Mouse (Mus musculus): ENCODE measurements around the gene Lrrc61.

Lrrc61 gene

DNA sequence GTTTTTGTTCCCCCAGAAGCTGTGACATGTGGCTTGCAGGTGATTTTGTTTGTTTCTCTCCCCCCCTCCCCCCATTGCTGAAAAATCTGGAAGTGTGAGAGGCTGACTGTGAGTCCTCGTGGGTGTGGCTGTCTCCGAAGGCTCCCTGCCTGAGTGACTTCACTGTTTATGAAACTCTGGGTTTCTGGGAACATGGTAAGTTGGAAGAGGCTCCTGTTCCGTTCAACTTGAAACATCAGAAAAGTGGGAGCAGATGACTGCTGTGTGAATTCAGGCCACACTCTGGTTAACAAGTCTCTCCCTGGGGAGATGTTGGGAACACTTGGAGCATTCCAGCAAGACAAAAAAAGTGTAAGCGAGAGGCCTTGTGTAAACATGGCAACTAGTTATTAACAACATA lies 7.7 kb upstream of the Lrrc61 start:
- no peak for DNase-seq (ENCODE audit: low spot score)

DNA sequence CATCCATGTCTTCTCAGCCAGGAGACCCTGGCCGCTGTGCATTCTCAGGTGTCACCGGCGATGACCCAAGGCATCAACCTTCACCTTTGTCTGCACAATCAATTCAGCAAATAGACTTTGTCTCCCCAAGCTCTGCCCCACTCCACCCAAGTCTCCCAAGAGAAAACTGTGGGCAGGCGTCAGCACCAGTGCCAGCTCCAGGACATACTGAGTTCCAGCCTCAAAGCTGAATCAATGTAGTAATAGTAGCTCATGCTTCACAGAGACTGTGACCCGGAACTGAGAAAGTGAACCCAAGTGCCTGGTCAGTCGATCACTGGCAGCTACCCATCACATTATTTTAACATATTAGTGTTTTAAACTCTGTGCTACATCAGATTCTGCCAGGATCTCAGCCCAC lies 6.3 kb upstream of the Lrrc61 start:
- DNase-seq (ENCODE audit: low spot score): no peak

DNA sequence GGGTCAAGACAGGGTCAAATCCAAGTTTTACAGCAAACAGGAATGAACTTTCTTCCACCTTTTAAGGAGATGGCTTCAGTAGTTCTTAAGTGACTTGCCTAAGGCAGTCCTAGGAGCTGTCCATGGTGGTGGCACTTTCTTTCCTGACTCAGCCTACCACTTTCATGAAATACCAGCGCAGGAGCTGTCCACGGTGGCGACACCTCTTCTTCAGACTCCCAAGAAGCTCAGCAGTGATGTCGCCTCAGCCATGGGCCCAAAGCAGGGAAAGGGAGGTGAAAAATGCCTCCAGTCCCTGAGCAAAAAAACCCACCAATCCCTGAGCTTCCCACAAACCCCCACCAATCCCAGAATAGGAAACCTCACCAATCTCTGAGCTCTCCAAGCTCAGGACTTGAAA lies 1.7 kb upstream of the Lrrc61 start:
- DNase-seq (ENCODE audit: low spot score): peak; percentile 62

- no peak for DNase-seq (ENCODE audit: low spot score)
These were observed 777 bp upstream of the Lrrc61 start for GRCm38 (mm10) chr6:48553819-48554218.

DNA sequence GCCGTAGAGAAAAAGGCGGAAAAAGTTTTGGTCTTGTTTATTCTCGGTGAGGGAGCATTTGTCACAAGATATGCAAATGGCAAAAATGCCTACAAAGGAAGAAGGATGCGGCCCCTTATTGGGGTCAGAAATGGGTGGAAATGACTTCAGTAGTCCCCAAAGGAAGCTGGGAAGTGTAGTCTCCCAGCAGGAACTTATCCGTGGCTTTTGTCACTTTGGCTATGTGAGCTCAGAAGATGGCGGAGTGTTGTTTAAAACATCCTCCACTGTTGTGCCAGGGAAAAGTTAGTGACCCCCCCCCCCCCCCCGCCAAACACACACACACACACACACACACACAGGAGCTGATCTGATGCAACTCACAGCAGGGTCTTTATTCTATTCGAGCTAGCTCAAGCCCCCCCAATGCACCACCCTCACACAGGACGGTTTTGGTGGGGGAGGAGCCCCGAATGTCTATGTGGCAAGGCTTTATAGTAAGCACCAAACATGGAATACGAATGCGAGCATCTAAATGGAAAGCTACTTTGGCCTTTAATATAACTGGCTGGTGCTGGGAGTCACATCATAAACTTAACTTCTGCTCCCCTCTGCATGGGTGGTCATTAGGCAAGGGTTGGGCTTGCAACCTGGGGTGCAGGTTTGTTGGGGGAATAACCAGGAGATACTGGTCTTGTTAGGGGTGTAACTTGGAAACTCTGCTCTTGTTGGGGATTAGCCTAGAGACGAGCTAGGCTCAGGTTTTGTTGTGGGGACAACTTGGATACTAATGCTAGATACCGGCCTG lies 701 bp downstream of the Lrrc61 start:
- peak; percentile 83 for DNase-seq (ENCODE audit: low spot score)

DNA sequence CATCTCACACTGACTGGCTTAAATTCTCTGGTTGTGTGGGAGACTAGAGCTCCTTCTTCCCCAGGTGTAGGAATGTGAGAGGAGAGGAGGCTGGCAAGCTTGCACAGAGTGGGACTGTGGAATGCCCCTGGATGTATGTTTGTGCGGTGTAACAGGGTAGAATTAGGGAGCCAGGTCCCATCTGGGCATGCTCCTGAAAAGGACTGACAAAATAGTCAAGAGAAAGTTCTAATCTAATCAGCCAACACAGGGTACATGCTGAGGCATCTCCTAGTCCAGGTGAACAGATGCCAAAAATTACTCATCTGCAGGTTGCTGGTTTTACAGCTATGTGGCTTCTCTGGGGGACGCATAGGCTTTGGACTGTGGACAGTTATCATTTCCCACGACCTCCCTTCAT lies 1.4 kb downstream of the Lrrc61 start:
- DNase-seq (ENCODE audit: low spot score): no peak

- DNase-seq (ENCODE audit: low spot score): no peak
These were observed 11.2 kb downstream of the Lrrc61 start for GRCm38 (mm10) chr6:48565693-48566310.

- DNase-seq (ENCODE audit: low spot score): no peak
These were observed 11.7 kb downstream of the Lrrc61 start for GRCm38 (mm10) chr6:48566312-48566711.

DNA sequence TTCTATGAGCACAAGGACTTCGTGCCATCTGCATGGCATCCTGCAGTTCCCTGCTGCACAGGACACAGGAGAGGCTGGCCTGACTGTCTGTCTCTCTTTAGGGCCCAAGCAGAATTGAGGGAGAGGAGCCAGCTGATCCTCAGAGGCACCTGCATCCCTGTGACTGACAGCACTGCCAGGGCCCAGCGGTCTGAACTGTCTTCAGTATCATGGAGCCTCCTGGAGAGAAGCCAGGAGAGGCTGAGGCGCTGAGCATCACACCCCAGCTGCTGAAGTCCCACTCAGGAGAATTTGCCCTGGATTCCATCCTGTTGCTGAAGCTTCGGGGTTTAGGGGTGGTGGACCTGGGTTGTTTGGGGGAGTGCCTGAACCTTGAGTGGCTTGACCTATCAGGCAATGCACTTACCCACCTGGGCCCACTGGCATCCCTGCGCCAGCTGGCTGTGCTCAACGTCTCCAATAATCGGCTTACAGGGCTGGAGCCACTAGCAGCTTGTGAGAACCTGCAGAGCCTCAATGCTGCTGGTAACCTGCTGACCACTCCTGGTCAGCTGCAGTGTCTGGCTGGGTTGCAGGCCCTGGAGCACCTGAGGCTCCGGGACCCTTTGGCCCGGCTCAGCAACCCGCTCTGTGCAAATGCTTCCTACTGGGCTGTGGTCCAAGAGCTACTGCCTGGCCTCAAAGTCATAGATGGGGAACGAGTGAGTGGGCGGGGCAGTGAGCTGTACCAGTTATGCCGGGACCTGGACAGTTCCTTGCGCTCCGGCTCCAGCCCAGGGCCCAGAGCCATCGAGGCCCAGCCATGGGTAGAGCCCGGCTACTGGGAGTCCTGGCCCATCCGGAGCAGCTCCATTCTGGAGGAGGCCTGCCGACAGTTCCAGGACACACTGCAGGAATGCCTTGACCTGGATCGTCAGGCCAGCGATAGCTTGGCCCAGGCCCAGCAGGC lies 13.7 kb downstream of the Lrrc61 start:
- DNase-seq (ENCODE audit: low spot score): no peak

- no peak for DNase-seq (ENCODE audit: low spot score)
These were observed 14.6 kb downstream of the Lrrc61 start for GRCm38 (mm10) chr6:48569065-48569807.

DNA sequence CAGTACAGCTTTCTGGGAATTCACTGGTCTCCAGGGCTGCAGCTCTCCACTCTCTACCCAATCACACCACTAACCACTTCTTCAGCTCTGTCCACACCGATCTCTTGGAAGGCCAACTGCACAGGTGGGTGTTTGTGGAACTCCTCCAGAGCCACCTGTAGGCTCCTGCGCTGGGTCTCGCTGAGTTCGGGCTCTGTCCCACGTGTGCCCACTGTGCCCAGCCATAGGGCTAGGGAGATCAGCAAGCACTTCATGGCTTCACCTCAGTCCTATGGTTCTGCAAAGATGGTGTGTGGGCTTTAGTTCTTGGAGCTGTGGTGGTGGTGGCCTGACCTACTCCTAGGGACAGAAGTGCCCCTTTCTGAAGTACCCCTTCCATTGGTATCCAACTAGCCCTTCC lies 17.4 kb downstream of the Lrrc61 start:
- DNase-seq (ENCODE audit: low spot score): no peak

- DNase-seq (ENCODE audit: low spot score): no peak
These were observed 18.0 kb downstream of the Lrrc61 start, which contains the start of gene Rarres2 for GRCm38 (mm10) chr6:48572572-48573061. Rarres2 (minus strand) TSS chr6:48572789.

DNA sequence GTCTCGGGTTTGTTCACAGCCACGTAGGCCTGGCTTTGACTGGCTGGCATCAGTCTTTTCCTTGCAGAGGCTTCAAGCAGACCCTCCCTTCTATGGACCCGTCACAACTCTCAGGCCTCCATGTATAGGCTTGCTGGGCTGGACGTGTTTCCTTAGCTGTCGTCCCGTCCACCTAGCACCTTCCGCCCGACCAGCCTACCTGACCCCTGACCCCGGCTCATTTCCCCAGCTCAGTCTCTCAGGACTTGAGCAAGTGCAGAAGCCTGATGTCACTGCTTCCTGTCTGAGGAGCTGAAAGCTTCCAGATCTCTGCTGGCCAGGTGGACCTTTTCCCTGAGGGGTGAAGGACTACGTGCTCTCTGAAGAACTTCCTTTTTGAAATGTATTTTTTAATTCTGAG lies 18.7 kb downstream of the Lrrc61 start:
- DNase-seq (ENCODE audit: low spot score): peak; percentile 71

DNA sequence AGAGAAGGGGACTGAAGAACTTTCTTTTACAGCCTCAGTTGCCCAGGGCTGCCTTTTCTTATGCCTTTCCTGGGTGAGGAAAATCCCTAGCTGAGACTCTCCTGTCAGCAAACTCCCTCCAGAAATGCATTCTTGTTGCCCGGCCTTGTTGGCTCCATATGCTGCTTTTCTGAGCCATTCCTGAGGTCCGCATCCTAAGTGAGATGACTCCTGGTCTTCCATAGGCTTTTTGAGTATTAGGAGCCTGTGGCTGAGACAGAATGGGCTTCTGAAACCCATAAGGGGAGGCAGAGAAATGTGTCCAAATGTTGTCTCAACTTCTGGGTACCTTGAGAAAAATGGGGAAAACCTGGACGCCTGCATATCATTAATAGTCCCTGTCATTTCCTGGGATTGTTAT lies 19.4 kb downstream of the Lrrc61 start:
- DNase-seq (ENCODE audit: low spot score): no peak

DNA sequence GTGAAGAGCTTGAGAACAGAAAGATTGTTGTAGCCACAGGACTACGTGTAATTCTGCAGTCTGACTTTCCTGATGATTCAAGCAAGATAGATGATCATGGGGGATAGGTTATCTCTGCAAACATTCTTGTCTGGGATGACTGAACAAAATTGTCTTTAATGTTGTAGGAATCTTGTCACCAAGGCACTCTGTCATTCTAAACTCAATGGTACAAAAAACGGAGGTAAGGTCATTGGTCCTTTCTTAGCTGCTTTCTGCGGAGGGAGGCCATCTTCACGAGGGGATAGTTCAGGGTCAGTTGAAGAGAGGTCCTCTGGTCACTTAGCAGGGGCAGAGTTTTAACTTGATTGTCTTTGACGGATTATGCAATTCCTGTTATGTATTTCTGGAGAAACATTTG lies 24.1 kb downstream of the Lrrc61 start:
- no peak for DNase-seq (ENCODE audit: low spot score)

DNA sequence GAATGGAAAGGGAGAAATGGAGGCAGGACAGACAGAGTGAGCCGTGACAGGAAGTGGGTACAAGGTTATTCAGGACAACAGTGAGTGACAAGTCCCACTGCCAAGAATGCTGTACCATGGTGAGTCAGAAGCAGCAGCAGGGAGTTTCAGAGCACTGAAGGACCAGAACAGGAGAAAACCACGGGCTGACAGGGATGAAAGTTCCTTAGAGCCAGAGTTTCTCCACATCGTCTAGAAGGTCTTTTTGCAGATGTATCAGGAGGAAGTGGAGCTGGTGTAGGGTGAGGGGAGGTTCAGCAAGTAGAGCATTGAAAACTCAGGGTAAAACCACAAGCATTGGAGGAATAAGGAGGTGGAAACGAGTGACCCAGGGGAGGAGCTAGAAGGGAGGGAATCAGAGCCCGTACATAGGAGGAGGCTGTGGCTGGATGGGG lies 24.6 kb downstream of the Lrrc61 start:
- no peak for DNase-seq (ENCODE audit: low spot score)

GRCm38 (mm10) chr6:48581257-48581656 lies 26.7 kb downstream of the Lrrc61 start:
- no peak for DNase-seq (ENCODE audit: low spot score)

DNA sequence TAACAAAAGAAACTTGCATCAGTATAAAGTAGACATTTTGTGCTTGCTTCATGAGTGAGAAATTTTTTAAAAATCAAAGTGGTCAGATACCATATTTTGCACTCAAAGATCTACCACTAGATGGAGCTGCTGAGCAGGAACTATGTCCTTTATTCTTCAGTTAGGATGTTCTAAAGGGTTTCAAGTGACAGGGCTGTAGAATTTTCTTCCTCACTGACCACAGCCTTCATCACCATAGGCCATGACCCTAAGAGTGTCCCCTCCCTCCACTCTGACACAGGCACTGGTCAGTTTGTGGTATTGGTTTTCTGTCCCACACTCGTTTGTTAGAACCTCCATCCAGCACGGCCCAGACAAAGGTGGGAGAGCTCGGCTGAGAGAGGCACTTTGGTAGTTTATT lies 27.4 kb downstream of the Lrrc61 start:
- peak; percentile 87 for DNase-seq (ENCODE audit: low spot score)

GRCm38 (mm10) chr6:48589194-48589750 lies 34.7 kb downstream of the Lrrc61 start, which contains the start of gene Gm45021:
Gm45021 (plus strand) TSS chr6:48589610.
- DNase-seq (ENCODE audit: low spot score): no peak

DNA sequence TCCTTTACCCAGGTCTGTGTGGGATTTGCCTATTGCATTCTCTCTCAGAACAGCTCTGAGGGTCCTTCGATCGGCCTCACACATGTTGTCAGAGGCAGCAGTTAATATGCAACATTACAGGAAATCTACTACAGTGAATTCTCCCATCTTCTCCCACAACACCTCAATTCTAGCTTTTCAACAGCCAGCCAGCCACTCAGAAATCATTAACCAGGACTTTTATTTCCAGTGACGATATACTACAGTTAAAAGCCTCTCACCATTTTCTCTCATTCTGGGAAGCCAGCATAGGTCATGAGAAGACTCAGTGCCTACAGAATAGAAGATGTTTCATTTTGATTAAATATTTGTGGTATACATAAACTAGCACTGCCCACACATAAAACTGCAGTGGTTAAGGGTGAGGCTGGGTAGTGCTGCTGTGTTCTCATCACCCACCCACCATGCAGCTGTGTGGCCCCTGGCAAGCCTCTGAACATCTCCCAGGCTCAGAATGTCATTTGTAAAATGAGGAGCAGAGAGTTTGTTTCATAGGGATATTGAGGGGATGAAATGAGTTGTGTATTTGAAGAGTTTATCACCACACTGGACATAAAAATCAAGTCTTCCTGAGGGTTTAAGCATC lies 36.7 kb downstream of the Lrrc61 start:
- no peak for DNase-seq (ENCODE audit: low spot score)

- no peak for DNase-seq (ENCODE audit: low spot score)
These were observed 37.3 kb downstream of the Lrrc61 start for GRCm38 (mm10) chr6:48591871-48592270.

Measured in embryo, embryonic 10 days (tissue).